Mouse (Mus musculus) erythroblast, embryonic 14.5 days (primary cell): Measurements from ENCODE around the gene Cnn1.

Experiments used
- GATA1 ChIP-seq: IDR thresholded peaks from 2 replicates; pipeline ENCODE4 v1.6.1; 2012; ENCODE audit warnings: low read length, inconsistent platforms, mixed read lengths
- TAL1 ChIP-seq: IDR thresholded peaks from 3 replicates; pipeline ENCODE4 v1.6.1; 2012; ENCODE audit warnings: low read length, inconsistent platforms, mixed read lengths

DNA sequence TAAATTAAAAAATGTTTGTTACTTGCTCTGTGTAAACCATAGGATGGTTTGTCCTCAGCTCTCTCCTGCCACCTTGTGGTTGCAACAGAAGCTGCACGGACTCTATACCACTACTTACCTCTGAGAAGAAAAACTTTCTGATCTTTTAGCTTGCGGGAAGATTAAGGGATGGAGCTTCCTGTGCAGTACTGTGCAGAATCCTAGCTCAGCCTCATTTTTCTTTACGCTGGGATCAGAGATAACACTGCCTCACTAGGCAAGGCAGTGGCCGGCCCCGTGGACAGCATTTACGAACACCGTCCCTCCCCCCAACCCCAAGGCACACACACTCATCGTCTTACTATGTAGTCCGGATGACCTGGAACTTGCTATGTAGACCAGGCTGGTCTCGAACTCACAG is 56.6 kb downstream of the Cnn1 start:
- TF ChIP-seq GATA1 (no peak), TAL1 (no peak)
